Mouse (Mus musculus): ENCODE measurements at regions not wholly inside any gene's neighbourhood (a gene's known extent, or its start where the extent isn't known, plus 50 kb on each side); places are given as distances from the start of the nearest gene placed in this dataset.

DNA sequence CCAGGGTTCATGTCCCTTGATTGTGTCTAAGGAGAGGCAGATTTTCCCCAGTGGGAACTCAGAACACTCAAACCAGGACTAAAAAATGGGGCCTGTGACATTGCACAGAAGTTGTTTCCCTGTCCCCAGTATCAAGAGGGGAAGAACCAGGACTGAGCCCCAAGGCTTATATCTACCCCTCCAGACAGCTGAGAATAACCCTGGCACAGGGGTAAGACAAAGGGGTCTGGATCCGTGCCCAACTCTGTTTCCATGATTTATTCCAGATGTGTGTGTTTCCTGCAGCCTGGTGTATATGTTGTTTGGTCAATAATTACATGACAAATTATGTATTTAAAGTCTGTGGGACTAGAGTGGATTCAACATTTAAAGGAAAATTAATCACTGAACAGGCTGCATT, 456.3 kb upstream of the Mctp2 start:
- no peak for DNase-seq

- DNase-seq, result no peak
Observed at GRCm38 (mm10) chr7:72768705-72769104, 462.3 kb upstream of the Mctp2 start.

GRCm38 (mm10) chr7:72774031-72774770, 467.8 kb upstream of the Mctp2 start:
- no peak for DNase-seq

GRCm38 (mm10) chr7:72774771-72775119, 468.3 kb upstream of the Mctp2 start:
- DNase-seq, result no peak

GRCm38 (mm10) chr7:72787306-72787705, 480.9 kb upstream of the Mctp2 start:
- DNase-seq, result no peak

- no peak for DNase-seq
Observed at GRCm38 (mm10) chr7:72788261-72788660, 481.9 kb upstream of the Mctp2 start.

DNA sequence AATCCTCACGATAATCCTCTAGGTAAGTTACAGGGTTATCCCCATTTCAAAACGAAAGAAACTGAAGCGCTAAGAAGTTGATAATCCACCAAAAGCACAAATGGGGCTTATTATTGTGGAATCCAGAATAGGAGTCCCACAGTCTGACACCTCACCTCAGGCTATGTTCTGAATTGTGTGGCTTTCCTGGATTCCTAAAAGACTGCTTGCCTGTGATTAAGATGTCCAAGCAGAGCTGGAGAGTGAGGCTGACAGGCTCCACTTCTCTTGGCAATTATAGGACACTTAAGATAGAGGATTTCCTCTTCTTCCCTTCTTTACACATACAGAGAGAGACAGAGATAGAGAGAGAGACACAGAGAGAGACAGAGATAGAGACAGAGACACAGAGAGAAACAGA, 515.7 kb upstream of the Mctp2 start:
- DNase-seq, result no peak

- DNase-seq, result no peak
Observed at GRCm38 (mm10) chr7:72826597-72826996, 520.2 kb upstream of the Mctp2 start.

DNA sequence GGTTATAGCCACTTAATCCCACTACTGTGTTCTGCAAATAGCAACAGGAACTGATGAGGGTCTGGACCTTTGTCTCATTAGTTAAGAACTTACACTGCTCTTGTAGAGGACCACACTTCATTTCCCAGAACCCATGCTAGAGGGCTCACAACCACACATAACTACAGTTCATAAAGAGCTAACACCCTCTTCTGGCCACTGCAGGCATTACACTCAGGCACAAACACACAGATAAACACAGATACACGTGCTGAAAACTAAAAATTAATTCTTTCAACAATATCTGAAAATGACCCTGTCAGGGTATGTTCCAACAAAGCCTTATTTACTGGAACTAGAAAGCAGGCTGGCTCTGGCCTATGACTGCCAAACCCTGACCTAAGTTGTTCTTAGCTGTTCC, 529.0 kb upstream of the Mctp2 start:
- DNase-seq, result no peak

- no peak for DNase-seq
Observed at GRCm38 (mm10) chr7:72836026-72836425, 529.6 kb upstream of the Mctp2 start.

DNA sequence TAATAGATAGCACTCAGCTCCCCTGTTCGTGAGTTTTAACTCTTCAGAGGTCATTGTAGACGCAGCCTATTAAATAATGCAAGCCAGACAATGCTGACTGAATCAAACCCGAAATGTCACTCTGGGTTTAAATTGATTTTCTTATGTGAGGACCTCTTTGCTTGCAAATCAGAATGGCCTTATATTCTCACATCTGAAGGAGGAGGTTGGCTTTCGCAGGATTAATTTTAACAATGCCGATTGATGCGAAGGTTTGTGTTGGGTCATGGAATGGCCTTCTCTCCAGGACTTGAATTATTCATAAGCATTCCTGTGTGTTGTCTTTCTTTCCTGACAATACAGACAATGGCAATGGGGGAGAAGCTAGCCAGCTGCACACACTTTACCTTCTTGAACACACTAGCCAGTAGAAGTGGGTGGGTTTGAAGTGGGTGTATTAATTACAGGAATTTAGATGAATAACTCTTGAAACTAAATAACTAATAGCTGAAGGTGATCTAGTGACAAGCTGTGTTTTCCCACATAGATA, 530.1 kb upstream of the Mctp2 start:
- no peak for DNase-seq

GRCm38 (mm10) chr7:72837992-72838655, 531.7 kb upstream of the Mctp2 start:
- no peak for DNase-seq

GRCm38 (mm10) chr7:72851346-72851745, 524.0 kb upstream of the Rgma start:
- no peak for DNase-seq

DNA sequence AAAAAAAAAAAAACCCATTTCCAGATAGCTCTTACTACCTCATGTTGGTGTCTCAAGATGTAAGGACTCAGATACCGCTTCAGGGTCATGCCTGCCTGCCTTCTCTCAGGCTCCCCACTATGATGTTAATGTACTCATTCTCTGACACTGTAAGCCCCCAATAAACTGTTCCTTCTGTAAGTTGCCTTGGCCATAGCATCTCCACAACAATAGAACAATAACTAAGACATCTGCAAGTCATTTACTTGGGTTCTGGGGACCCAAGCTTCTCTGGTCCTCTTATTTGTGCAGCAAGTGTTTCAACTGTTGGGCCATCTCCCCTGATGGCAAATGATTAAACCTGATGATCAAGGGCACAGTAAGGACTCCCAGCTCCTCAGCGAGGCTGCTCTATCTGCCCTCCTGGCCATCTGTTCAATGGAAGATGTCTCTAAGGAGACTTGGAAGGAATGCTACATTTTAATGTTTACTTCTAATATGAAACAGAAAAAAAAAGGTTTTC, 520.8 kb upstream of the Rgma start:
- no peak for DNase-seq

DNA sequence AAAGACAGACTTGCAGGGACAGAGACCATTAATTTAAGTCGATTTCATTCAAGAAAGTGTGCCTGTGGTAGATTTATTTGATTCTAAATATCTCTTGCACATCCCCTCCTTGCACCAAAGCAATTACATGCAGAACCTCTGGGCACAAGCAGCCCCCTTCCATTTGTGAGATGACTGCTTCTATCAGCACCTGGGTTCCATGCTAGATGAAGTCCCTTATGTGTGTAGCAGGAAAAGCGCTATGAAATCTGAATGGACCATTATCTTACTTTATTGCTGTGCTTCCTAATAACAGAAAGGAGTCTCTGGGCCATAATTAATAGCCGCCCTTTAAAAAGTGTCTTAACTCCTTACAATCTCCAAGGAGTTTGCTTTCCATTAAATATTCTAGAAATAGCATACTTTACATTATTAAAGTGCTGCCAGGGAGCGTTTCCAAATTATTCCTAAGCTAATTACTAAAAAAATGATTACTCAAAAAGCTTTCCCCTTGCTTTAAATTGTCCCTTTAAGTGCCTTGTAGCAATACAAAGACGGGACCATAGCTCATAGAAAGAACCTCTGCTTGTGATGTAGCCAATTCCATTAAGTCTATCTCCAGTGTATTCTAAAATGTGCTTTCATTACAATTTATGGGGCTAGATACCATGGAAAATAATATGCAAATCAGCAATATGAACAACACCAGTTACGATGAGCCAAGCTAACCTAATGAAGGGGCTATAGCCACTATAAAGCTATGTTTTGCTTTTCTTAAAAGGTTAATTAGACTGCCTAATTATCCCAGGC, 508.1 kb upstream of the Rgma start:
- no peak for DNase-seq

DNA sequence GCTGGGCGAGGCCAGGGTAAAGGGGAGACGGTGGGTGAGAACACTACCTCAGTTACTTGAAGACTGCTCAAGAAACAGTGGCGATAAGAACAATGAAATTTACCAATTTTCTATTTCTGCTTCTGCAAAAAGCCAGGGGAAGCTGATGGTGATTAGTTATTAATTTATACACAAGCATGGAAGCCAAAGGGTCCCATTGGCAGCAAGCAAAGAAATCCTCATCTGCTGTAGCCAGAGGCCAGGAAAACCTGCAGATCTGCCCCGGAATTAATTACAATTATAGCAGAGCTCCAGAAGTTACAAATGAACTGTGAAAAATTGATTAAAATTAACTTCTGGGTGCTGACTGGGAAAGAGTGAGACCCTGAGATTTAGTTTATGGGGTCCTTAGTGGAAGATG, 506.2 kb upstream of the Rgma start:
- DNase-seq, result no peak

- no peak for DNase-seq
Observed at GRCm38 (mm10) chr7:72900816-72901215, 474.5 kb upstream of the Rgma start.

DNA sequence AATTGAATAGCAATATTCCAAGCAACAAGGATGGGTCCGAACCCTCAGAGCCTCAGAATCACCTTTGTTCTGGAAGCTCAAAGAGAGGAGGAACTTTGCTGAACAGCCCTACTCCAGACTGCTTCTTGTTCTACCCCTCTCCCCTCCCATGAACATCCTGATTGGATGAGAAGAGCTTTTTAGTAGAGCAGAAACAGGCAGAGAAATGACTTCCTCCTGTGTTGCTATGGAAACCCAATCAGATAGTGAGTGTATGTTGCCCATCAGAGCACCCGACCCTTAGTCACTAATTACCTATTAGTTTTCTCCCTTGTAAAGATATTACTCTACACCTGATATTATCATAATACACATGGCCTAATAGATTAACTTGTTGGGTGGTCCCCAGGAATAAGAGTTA, 469.4 kb upstream of the Rgma start:
- DNase-seq, result no peak

DNA sequence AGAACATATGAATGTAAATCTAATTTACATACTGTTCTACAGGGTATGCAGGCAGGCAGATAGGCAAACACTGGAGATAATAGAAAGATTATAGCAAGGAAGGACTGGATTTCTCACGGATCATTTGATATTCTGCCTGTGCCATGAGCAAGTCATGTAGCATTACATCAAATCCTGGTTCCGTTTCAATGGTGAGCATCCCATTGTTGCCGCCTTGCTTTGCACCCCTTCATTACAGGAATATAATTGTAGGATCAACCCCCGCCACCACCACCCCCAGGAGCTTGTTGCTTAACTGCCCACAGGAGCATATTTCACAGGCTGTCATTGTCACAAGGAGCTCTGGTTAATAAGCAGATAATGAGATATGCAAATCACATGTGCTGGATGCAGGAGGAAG, 468.8 kb upstream of the Rgma start:
- DNase-seq, result no peak

- no peak for DNase-seq
Observed at GRCm38 (mm10) chr7:72926772-72927380, 448.4 kb upstream of the Rgma start.

DNA sequence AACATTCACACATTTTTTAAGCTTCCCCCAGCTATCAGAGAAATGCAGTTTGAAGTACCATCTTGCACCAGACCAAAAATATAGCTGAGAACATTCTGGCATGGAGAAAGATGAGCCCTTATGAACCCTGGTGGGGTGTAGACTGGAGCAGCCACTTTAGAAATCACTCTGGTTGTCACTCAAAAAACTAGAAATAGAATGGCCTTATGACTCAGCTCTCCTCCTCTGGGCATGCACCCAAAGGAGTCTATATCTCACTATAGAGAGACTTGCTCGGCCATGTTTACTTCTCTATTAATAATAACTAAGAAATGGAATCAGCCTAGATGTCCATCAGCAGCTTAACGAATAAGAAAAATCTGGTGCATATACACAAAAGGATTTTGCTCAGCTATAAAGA, 436.5 kb upstream of the Rgma start:
- DNase-seq, result no peak

DNA sequence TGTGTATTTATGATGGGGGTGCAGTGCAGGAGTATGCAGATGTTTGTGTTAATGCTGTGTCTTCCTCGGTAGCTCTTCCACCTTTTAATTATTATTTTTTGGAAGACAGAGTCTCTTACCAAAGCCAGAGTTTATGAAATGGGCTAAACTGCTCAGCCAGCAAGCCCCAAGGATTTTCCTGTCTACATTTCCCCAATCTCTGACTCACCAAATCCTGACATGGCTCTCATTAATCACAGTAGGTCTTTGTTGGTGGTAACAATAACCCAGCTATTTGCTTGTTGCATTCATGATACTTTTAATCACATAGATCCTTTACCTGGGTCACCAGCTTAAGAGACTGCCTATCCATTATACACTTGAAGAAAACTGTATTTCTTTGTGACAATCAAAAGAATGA, 427.8 kb upstream of the Rgma start:
- DNase-seq, result no peak

GRCm38 (mm10) chr7:72948026-72948425, 427.3 kb upstream of the Rgma start:
- no peak for DNase-seq

Data from spleen, adult 18-20 months (tissue).